Mouse (Mus musculus): Measurements from ENCODE around the gene Aff3.

Aff3 gene

GRCm38 (mm10) chr1:38324206-38324605, 340.5 kb downstream of the Aff3 start:
- no peak for DNase-seq (ENCODE audit: low read depth, low spot score)

DNA sequence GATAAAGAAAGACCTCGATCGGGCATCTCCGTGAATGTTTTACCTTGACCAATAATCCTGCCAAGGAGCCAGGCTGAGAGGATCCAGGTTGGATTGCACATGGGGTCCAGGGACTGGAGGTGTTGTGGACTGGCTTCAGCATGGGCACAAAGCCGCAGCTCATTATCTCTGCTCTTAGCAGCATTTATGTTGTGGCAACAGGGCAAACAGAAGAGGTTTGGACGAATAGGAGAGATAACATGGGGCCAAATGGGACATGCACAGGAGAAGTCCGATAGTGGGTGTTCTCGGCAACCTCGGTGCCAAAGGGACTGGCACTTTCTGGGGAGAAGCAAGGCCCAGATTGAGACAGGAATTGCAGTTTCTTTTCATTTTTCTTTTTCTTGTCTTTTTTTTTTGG, 342.9 kb downstream of the Aff3 start:
- no peak for DNase-seq (ENCODE audit: low read depth, low spot score)

- no peak for DNase-seq (ENCODE audit: low read depth, low spot score)
Observed at GRCm38 (mm10) chr1:38320971-38321305, 343.8 kb downstream of the Aff3 start.

- DNase-seq (ENCODE audit: low read depth, low spot score), result no peak
Observed at GRCm38 (mm10) chr1:38320126-38320970, 344.4 kb downstream of the Aff3 start.

DNA sequence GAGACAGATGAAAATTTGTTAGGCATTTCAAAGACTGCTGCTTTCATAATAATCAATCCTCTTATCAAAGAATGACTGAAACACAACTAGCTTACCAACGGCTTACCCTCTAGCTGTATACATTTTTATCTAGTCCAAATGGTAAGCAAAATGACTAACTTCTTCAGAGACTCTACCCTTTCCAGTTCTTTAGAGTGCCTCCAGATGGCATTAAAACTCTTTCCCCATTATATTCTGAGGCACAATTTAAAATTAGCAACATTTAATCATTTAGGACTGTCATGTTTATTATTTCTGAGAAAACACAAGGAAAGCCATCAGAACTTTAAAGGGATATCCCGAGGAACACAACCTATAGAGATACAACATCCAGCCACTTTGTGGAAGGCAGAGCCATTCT, 346.1 kb downstream of the Aff3 start:
- DNase-seq (ENCODE audit: low read depth, low spot score), result no peak

- DNase-seq (ENCODE audit: low read depth, low spot score), result no peak
Observed at GRCm38 (mm10) chr1:38315992-38316391, 348.8 kb downstream of the Aff3 start.

DNA sequence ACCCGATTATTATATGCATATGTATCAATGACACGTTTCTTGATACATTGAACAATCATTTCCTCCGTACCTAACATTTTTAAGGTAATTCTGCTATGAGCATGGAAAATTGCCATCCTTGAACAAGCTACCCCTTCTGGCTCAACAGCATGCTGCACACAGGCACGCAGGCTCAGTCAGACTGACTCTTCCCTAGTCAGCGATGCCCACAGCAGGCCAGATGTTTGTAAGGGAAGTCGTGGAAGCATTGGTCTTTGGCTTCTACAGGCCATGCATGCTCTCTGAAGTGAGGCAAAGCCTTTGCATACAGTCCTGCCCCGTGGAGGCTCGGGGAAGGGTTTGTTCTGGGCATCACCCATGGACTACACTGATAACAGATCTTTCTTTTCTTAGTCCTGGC, 354.3 kb downstream of the Aff3 start:
- DNase-seq (ENCODE audit: low read depth, low spot score), result no peak

DNA sequence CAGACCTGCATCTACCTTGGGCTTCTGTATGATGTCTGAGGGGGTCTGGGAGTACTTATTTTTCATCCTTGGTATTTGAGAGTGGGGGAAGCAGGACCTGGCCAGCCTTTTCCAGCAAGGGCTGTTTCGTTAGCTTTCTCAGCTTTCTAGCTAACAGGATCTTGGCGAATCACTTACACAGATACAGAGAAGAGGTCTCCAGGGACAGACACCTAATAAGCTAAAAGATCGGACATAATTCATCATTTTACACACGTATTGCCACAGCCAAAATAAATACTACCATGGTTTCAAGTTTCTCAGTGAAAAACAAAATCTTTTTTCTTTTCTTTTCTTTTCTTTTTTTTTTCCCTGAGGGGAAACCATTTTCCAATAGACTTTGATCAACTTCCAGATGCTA, 354.7 kb downstream of the Aff3 start:
- no peak for DNase-seq (ENCODE audit: low read depth, low spot score)

- DNase-seq (ENCODE audit: low read depth, low spot score), result no peak
Observed at GRCm38 (mm10) chr1:38309341-38309740, 355.4 kb downstream of the Aff3 start.

- DNase-seq (ENCODE audit: low read depth, low spot score), result no peak
Observed at GRCm38 (mm10) chr1:38308705-38308996, 356.1 kb downstream of the Aff3 start.

DNA sequence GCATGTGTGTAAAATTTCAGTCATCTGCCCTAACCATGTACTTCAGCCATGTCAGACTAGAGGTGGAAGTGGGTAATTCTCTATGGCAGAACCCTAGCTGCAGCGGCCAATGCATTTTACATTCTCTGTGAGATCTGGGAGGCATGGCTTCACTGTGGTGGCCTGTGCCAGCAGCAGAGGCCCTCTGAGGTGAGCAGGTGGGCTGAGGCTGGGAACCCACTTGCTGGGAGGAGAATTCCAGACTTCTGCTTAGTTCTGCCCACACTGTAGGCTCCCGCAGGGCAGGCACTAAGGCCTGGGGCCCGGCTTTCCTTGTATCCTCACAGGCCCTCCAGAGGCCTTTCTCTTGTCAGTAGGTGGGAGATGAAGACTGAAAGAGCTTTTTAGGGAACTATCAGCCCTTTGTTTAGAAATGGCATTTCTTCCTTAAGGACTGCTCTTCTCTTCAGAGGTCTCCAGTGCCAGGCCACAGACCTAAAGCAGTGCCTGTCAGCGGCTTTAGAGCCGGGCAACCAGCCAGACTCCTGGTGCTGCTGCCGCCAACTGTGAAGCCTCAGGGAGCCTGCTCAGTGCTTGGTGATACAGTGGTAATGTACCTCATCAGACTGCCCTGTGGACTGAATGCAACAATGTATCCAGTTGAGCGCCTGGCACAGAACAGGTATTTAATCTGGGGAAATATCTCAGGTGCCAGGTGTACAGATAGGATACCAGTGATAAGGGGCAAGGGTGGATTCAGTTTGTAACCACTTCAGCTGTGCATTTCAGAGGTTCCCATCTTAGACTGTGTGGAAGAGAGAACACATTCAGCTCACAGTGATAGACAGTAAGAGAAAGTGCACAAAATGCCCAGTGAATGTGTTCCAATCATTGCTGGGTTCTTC, 356.7 kb downstream of the Aff3 start:
- no peak for DNase-seq (ENCODE audit: low read depth, low spot score)

DNA sequence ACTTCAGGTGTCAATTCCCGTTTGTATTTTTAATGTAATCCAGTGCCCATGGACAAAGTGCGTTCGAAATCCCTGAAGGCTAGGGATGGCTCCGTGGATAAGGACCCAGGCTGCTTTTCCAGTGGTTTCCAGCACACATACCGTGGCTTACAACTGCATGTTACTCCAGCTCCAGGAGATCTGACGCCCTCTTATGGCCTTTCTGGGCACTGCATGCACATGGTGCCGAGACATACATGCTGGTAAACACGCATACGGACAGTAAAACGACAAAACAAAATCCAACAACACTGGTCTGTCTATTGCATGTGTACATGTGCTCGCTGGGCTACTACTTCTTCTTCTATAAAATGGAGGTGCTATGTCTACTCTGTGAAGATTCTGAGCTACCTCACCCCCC, 357.5 kb downstream of the Aff3 start:
- peak; percentile 38 for DNase-seq (ENCODE audit: low read depth, low spot score)

DNA sequence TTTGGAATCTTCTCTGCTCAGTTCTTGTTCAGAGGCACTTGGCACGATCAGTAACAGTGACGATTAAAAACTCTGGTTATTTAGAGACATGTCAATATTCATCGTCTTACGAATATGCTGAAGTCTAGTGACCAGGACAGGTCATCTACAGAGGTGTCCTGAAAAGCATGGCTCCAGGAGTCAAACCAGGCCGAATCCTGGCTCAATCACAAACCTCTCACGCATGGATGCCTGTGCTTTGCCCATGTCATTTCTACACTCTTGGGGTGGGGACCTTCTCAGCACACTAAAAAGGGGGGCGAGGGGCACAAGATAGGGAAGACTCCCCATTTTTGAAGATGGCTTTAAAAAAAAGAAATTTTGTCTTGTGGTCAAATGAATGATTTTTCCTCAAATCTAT, 358.6 kb downstream of the Aff3 start:
- DNase-seq (ENCODE audit: low read depth, low spot score), result no peak

GRCm38 (mm10) chr1:38304376-38304775, 360.4 kb downstream of the Aff3 start:
- no peak for DNase-seq (ENCODE audit: low read depth, low spot score)

DNA sequence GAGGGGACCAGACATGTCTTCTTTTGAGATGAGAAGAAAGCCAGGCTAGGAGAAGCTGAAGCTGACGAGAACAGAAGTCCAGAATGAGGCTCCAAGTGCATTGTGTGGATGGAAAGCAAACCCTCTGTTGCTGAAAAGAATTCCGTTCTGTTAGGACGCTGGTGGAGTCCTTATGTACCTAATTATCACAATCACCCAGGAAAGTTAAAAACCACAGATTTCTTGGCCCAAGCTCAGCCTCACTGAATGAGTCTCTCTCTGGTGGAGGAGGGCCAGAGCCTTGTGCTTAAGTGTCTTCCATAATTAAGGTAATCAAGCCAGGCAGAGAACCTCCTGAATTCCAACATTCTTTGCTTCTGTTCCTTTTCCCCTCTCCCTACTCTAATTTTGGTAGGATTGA, 366.5 kb downstream of the Aff3 start:
- no peak for DNase-seq (ENCODE audit: low read depth, low spot score)

DNA sequence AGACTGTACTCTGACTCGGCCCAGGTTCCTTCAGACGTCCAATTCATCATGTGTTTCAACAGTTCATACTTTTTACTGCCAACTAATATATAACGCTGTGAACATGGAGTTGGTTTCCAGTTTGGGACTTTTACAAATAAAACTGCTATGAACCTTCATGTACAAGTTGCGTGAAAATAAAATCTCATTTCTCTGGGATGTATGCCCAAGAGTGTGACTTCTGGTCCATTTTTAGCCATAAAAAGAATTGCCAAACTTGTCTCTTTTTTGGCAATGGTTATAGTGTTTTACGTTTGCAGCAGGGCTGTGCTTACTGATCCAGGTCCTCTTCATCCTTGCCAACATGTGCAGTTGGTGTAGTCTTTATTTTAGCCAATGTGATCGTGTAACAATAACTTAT, 369.8 kb downstream of the Aff3 start:
- no peak for DNase-seq (ENCODE audit: low read depth, low spot score)

DNA sequence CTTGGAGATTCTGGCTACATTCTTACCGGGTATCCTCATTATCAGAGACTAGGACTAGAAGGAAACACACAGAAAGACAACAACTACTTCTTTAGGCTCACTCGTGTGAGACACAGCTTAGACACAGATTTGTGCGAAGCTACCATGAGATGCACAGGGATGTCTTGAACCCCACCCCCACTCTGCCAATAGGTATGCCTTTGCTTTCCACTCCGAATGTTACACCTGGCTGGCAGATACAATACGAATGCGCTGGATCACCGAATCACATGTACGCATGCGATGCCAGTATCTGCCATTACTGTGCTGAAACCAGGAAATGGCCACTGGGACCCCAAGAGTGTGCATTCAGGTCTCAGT, 370.4 kb downstream of the Aff3 start:
- no peak for DNase-seq (ENCODE audit: low read depth, low spot score)

DNA sequence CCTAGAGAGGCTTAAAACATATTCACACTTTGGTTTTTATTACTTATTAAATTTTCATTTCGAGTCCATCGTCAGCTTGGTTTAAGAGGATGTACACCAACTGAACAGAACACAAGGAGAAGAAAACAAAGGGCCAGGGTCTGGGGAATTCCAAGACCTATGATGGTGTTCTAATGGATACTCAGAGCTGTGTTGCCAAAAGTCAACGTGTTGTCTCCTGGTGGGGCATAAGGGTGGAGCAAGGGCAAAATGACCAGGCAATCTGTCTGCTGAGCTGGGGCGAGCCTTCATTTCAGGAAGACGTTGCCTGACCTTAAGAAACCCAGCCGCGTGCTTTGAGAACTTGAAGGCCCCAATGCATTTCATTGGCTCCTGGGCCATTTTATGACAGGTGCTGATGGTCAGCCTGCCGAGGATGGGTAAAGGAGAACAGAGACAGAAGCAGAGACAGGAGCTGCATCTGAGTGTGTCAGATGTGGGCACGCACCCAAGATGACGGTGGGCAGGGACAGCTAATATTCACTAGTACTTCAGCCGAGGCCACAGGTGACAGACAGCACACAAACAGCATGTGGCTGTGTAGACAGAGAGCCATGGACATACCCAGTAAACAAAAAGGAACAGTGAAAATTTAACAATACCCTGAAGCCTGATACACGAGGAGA, 371.0 kb downstream of the Aff3 start:
- DNase-seq (ENCODE audit: low read depth, low spot score), result no peak

DNA sequence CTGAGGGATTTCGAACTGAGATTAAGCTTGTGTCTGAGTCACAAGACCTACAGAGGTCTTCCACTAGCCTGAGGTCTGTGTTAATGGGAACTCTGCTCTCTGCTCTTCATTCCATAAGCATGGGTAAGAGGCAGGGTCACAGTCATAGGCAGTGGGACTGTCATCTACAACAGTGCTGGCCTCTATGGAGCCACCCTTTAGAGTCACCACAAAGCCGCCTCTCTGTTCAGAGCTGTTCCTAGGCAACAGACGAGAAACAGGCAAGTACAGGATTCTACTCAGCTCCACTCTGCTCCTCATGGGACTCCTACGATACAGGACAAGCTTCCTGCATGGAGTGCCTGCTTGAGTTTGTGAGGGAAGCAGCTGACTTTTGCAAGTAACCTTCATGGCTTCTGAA, 371.9 kb downstream of the Aff3 start:
- no peak for DNase-seq (ENCODE audit: low read depth, low spot score)

DNA sequence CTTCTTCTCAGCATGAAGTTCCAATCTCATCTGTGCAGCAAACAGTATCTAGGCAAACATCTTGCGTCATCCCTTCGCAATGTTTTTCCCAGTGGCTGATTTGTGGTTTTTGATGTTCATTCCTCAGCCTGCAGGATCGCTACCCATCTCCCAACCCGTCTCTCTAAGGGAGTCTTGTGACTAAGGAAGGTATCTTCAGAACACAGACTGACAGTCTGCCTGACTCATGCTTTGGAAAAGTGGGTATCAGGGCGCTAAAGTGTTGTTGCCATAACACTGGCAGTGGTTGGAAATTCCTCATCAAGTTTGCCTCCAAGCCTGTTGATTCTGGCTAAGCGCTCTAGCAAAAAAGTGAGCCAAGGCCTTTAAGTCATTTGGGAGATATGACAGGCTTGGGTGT, 372.8 kb downstream of the Aff3 start:
- no peak for DNase-seq (ENCODE audit: low read depth, low spot score)

DNA sequence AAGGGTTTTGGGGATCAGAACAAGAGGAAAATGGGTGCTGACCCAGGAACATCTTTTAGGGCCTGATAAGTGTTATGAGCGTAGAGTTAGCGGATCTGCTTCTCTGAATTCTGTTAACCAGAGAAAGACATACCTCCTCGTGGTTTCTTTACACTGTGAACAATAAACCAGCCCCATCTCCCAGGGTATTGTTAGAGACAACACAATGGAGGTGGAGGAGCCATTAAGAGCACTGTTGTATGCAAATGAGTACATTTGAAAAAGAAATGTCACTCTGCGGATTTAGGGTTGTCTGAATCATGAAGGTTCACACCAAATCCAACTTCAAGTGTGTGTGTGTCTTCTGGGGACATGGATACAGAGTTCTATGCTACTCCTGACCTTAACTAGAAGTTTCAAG, 373.3 kb downstream of the Aff3 start:
- peak; percentile 31 for DNase-seq (ENCODE audit: low read depth, low spot score)

GRCm38 (mm10) chr1:38290881-38291280, 373.9 kb downstream of the Aff3 start:
- no peak for DNase-seq (ENCODE audit: low read depth, low spot score)

DNA sequence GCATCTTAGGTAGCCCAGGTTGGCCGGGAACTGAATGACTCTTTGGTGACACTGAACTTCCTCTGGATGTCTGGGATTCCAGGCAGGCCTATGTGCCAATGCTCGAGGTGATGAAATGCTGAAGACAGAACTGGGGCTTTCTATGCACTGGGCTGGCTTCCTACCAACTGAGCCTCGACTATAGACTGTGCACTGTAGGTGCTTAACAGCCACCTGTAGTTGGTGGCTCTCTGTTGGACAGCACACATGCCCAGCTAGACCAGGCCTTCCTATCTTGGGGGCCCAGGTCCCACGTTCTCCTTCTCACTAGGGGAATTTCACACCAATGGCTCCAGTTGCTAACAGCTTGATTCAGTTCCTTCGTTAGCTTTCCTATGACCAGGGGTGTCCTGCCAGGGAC, 374.9 kb downstream of the Aff3 start:
- DNase-seq (ENCODE audit: low read depth, low spot score), result no peak

Measured in ZHBTc4 (cell line).